Mouse (Mus musculus) midbrain, embryonic 15.5 days (tissue): ENCODE results near the gene Prss28. TPM values are rescaled to one million over a fixed set of nuclear protein-coding genes. Genes with fewer than 3 reads are reported as not detected.

Experiments
- ATAC-seq: fragments of 200-750 bp; cut with Nextera tagmentation; replicated peaks from 2 replicates; pipeline ENCODE4 v1.8.0; 2017; ENCODE audit warnings: moderate TSS enrichment
- H3K27ac ChIP-seq: fragments of 300-500 bp; sonication (generic); 2 replicates; pipeline ENCODE4 v1.5.1; 2015; ENCODE audit warnings: mild to moderate bottlenecking, inconsistent platforms
- H3K27me3 ChIP-seq: fragments of 300-500 bp; sonication (generic); replicated peaks from 2 replicates; pipeline ENCODE4 v1.6.1; 2015; ENCODE audit warnings: inconsistent platforms
- H3K36me3 ChIP-seq: fragments of 300-500 bp; sonication (generic); replicated peaks from 2 replicates; pipeline ENCODE4 v1.6.1; 2015; ENCODE audit warnings: inconsistent platforms
- H3K4me1 ChIP-seq: fragments of 300-500 bp; sonication (generic); 2 replicates; pipeline ENCODE4 v1.6.1; 2015; ENCODE audit warnings: inconsistent platforms
- H3K4me2 ChIP-seq: fragments of 300-500 bp; sonication (generic); 2 replicates; pipeline ENCODE4 v1.6.1; 2015; ENCODE audit warnings: inconsistent platforms, mild to moderate bottlenecking, moderate library complexity
- H3K4me3 ChIP-seq: fragments of 300-500 bp; sonication (generic); 2 replicates; pipeline ENCODE4 v1.5.1; 2015; ENCODE audit warnings: mild to moderate bottlenecking, inconsistent platforms
- H3K9ac ChIP-seq: fragments of 300-500 bp; sonication (generic); 2 replicates; pipeline ENCODE4 v1.6.1; 2015; ENCODE audit warnings: mild to moderate bottlenecking, inconsistent platforms
- H3K9me3 ChIP-seq: fragments of 300-500 bp; sonication (generic); 2 replicates; pipeline ENCODE4 v1.6.1; 2016; ENCODE audit warnings: inconsistent platforms
- WGBS: fragments of 180-500 bp; shearing (Covaris S2); methylation state at CpG from one replicate; pipeline ENCODE4 v1.1.7; 2015; ENCODE audit warnings: mixed read lengths; 5-methylcytosine and 5-hydroxymethylcytosine counted together
- polyA plus RNA-seq: library from polyadenylated mRNA; unstranded; fragments of >200 nt; fragmentation: Nextera tagmentation; extraction: Ambion mirVana; gene quantifications from 2 replicates; pipeline ENCODE4 v1.2.1, GENCODE M21; 2015

Gene Prss28
- polyA plus RNA-seq, 1 experiment from 2014 or later: not detected

DNA sequence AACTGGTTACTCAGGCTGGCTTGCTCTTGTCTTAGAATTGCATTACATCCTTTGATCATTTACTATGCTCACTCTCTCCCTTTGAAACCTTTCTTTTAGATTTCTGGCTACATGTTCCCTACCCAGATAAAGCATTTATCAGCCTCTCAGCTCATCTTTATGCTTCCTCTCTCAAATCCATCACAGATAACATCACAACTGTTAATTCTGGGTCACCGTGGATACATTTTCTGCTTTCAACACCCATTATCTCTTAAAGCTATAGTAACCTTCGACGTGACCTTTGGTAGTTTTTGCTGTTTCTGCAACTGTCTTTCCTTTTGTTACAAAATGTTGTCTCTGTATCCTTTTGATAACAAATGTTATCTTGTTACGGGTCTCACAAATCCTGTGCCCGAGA lies 15.0 kb upstream of the Prss28 start:
- H3K4me1 ChIP-seq: no peaks in the 10 kb centered on the region
- H3K4me3 ChIP-seq: no peak overlapping the region
- no peaks in the 10 kb centered on the region for H3K36me3 ChIP-seq
- ATAC-seq: no peak
- H3K27me3 ChIP-seq: no peaks in the 10 kb centered on the region
- H3K9me3 ChIP-seq: no peaks in the 10 kb centered on the region
- no peak overlapping the region for H3K4me2 ChIP-seq
- no peak overlapping the region for H3K27ac ChIP-seq
- WGBS: 84% methylated on average over 5 of the region's 5 CpGs
- H3K9ac ChIP-seq: no peak overlapping the region

DNA sequence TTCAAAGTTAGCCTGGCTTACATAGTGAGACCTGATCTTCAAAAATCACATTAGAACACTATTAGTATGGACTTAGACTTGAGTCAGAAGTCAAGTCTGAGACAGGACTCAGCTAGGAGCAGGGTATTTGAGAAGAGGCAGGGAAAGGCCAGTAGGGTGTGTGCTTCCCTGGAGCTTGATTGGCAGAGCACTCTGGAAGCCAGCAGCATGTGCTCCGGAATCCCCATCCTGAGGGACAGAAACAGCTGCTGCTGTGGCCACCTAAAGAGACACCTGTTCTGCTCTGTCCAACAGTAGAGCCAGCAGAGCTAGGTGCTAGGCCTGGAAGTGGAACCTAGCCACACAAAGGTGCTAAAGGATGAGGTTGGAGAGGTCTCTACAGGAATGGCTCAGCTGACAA lies 14.3 kb upstream of the Prss28 start:
- no peaks in the 10 kb centered on the region for H3K9me3 ChIP-seq
- no peak overlapping the region for H3K9ac ChIP-seq
- no peaks in the 10 kb centered on the region for H3K27me3 ChIP-seq
- no peak overlapping the region for H3K27ac ChIP-seq
- H3K4me3 ChIP-seq: no peak overlapping the region
- no peak for ATAC-seq
- no peaks in the 10 kb centered on the region for H3K36me3 ChIP-seq
- H3K4me1 ChIP-seq: no peaks in the 10 kb centered on the region
- 54% methylated on average over 1 of the region's 1 CpGs for WGBS
- no peak overlapping the region for H3K4me2 ChIP-seq

- no peak within 1 kb of the TSS for H3K4me2 ChIP-seq
- no peak for ATAC-seq
- H3K27me3 ChIP-seq: no peaks in the 10 kb centered on the region
- no peaks in the 10 kb centered on the region for H3K4me1 ChIP-seq
- no peak within 1 kb of the TSS for H3K27ac ChIP-seq
- 95% methylated on average over 5 of the region's 5 CpGs for WGBS
- H3K9me3 ChIP-seq: no peaks in the 10 kb centered on the region
- no peak within 1 kb of the TSS for H3K4me3 ChIP-seq
- no peak within 1 kb of the TSS for H3K9ac ChIP-seq
- no peaks in the 10 kb centered on the region for H3K36me3 ChIP-seq
Measured at GRCm38 (mm10) chr17:25298094-25298493, 10.4 kb upstream of the Prss28 start, which contains the start of gene Prss34. Prss34 (plus strand) TSS chr17:25298394.

GRCm38 (mm10) chr17:25318354-25318753 lies 9.9 kb downstream of the Prss28 start, which contains the start of gene Prss29:
Prss29 (plus strand) TSS chr17:25318654.
- ATAC-seq: no peak
- 80% methylated on average over 5 of the region's 5 CpGs for WGBS
- no peak within 1 kb of the TSS for H3K9ac ChIP-seq

DNA sequence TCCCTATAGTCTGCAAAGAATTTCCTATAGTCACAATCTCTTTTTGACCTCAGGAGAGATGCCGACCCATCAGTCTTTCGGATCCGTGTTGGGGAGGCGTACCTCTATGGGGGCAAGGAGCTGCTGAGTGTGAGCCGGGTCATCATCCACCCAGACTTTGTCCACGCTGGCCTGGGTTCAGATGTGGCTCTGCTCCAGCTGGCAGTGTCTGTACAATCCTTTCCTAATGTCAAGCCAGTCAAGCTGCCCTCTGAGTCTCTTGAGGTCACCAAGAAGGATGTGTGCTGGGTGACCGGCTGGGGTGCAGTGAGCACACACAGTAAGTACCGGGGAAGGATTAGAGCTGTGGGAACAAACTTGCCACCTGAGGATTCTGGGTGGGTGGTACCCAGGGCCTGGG lies 12.4 kb downstream of the Prss28 start:
- H3K4me3 ChIP-seq: no peak overlapping the region
- H3K9ac ChIP-seq: no peak overlapping the region
- H3K4me2 ChIP-seq: no peak overlapping the region
- H3K36me3 ChIP-seq: no peaks in the 10 kb centered on the region
- WGBS: 88% methylated on average over 8 of the region's 8 CpGs
- H3K27ac ChIP-seq: no peak overlapping the region
- H3K9me3 ChIP-seq: no peaks in the 10 kb centered on the region
- no peaks in the 10 kb centered on the region for H3K4me1 ChIP-seq
- H3K27me3 ChIP-seq: no peaks in the 10 kb centered on the region
- ATAC-seq: no peak

More at GRCm38 (mm10) chr17:25318354-25318753, 9.9 kb downstream of the Prss28 start, which contains the start of gene Prss29:
- H3K4me3 ChIP-seq: no peak within 1 kb of the TSS
- no peaks in the 10 kb centered on the region for H3K9me3 ChIP-seq
- H3K27me3 ChIP-seq: no peaks in the 10 kb centered on the region
- H3K36me3 ChIP-seq: no peaks in the 10 kb centered on the region
- H3K4me1 ChIP-seq: no peaks in the 10 kb centered on the region
- H3K4me2 ChIP-seq: no peak within 1 kb of the TSS
- no peak within 1 kb of the TSS for H3K27ac ChIP-seq

- no peak overlapping the region for H3K4me3 ChIP-seq
- H3K27me3 ChIP-seq: no peaks in the 10 kb centered on the region
- no peak overlapping the region for H3K27ac ChIP-seq
- ATAC-seq: no peak
- H3K9me3 ChIP-seq: no peaks in the 10 kb centered on the region
- no peak overlapping the region for H3K9ac ChIP-seq
- H3K36me3 ChIP-seq: no peaks in the 10 kb centered on the region
- no peaks in the 10 kb centered on the region for H3K4me1 ChIP-seq
- 18% methylated on average over 2 of the region's 2 CpGs for WGBS
- H3K4me2 ChIP-seq: no peak overlapping the region
Measured at GRCm38 (mm10) chr17:25322930-25323329, 14.5 kb downstream of the Prss28 start.

DNA sequence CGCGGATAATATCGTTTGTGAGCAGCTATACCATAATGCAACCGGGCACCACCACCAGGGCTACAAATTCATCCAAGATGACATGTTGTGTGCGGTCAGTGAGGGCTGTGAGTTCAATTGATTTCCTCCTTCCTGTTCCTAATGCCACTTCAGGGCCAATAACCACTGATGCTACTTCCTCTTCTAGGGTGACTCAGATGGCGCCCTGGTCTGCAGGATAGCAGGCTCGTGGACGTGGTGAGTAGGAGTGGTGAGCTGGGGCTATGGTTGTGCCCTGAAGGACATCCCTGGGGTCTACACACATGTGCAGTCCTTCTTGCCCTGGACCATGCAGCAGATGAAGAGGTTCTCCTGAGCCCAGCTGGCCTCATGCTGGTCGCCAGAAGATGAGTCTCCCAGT lies 23.9 kb downstream of the Prss28 start:
- Histone ChIP-seq H3K4me1 (no peaks in the 10 kb centered on the region), H3K9me3 (no peaks in the 10 kb centered on the region), H3K27me3 (0 out of 2 replicates have a peak, but pooled peaks cover 2% of the 10 kb centered on the region), H3K9ac (no peak overlapping the region), H3K4me3 (no peak overlapping the region), H3K4me2 (no peak overlapping the region), H3K36me3 (no peaks in the 10 kb centered on the region), H3K27ac (no peak overlapping the region)
- no peak for ATAC-seq
- WGBS: 80% methylated on average over 9 of the region's 9 CpGs

DNA sequence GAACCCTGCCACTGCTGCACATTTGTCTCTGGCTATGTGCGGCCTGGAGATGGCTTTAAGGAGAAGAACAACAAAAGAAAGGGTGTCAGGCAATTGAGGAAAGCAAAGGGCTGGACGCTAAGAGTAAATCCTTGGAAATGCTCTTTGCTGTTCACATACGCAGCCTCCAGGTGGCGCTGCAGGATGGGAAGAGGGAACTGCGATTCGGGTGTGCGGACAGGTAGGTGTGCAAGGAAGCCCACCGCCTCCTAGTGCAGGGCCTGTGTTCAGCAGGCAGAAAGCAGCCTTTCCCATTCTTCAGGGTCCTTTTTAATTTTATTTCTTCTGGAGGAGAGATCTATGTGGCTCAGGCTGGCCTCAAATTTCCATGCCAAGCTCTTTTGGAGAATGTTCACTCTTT lies 25.5 kb downstream of the Prss28 start:
- Histone ChIP-seq H3K4me1 (no peaks in the 10 kb centered on the region), H3K4me3 (no peak overlapping the region), H3K9ac (no peak overlapping the region), H3K4me2 (no peak overlapping the region), H3K27me3 (0 out of 2 replicates have a peak, but pooled peaks cover 2% of the 10 kb centered on the region), H3K36me3 (no peaks in the 10 kb centered on the region), H3K9me3 (no peaks in the 10 kb centered on the region), H3K27ac (no peak overlapping the region)
- WGBS: 0% methylated on average over 8 of the region's 8 CpGs
- no peak for ATAC-seq

GRCm38 (mm10) chr17:25338218-25338617 lies 29.8 kb downstream of the Prss28 start:
- 85% methylated on average over 4 of the region's 4 CpGs for WGBS
- no peak for ATAC-seq

DNA sequence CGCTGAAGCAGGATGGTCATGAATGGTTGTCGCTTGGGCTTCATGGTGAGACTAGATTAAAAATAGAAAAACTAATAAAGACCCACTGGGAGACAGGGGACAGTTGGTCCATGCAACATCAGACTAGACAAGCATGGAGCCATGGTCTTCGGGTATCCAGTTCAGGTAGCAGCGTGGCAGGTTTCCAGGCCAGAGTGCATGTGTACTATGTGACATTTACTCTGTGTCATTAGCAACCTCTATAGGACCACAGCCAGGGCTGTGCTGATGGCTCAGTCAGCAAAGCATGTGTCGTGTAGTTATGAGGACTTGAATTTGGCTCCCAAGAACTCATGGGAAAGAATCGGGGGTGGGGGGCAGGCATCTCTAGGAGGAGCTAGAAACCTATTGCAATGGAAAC lies 31.6 kb downstream of the Prss28 start:
- Histone ChIP-seq H3K27ac (no peak overlapping the region), H3K9me3 (no peaks in the 10 kb centered on the region), H3K9ac (no peak overlapping the region), H3K36me3 (no peaks in the 10 kb centered on the region), H3K4me3 (no peak overlapping the region), H3K27me3 (no peaks in the 10 kb centered on the region), H3K4me2 (no peak overlapping the region), H3K4me1 (no peaks in the 10 kb centered on the region)
- 84% methylated on average over 6 of the region's 6 CpGs for WGBS
- no peak for ATAC-seq

More at GRCm38 (mm10) chr17:25338218-25338617, 29.8 kb downstream of the Prss28 start:
- Histone ChIP-seq H3K9ac (no peak overlapping the region), H3K27me3 (no peaks in the 10 kb centered on the region), H3K9me3 (no peaks in the 10 kb centered on the region), H3K27ac (no peak overlapping the region), H3K4me3 (no peak overlapping the region), H3K4me2 (no peak overlapping the region), H3K36me3 (no peaks in the 10 kb centered on the region), H3K4me1 (no peaks in the 10 kb centered on the region)

- Histone ChIP-seq H3K27ac (no peak overlapping the region), H3K9me3 (no peaks in the 10 kb centered on the region), H3K4me2 (no peak overlapping the region), H3K4me3 (no peak overlapping the region), H3K36me3 (no peaks in the 10 kb centered on the region), H3K9ac (no peak overlapping the region), H3K27me3 (no peaks in the 10 kb centered on the region), H3K4me1 (no peaks in the 10 kb centered on the region)
- WGBS: 63% methylated on average over 3 of the region's 3 CpGs
- no peak for ATAC-seq
Measured at GRCm38 (mm10) chr17:25341490-25341889, 33.0 kb downstream of the Prss28 start.

DNA sequence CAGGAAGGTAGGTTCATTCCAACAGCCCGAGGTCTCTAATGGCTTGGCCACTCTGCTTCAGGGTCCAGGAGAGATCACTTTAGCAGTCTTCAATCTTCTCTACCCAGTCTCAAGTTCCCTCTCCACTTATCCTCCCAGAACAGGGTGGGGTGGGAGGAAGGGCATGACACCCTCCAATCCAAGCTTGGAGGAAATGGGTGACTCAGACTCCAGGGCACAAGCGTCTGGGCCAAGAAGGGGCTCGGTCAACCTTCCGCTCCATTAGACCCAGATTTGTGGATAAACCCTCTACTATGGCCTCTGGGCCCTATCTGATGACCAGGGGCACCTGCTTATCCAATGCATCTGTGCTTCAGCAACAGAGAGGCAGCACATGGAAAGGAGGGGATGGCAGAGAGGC lies 37.0 kb downstream of the Prss28 start, which contains the start of gene Tpsab1:
Gene Tpsab1, minus strand, starts transcription at position 101 of the 400 bp plus-strand sequence.
- no peak within 1 kb of the TSS for H3K4me2 ChIP-seq
- H3K9ac ChIP-seq: no peak within 1 kb of the TSS
- ATAC-seq: no peak
- no peak within 1 kb of the TSS for H3K4me3 ChIP-seq
- no peaks in the 10 kb centered on the region for H3K27me3 ChIP-seq
- H3K36me3 ChIP-seq: no peaks in the 10 kb centered on the region
- no peaks in the 10 kb centered on the region for H3K9me3 ChIP-seq
- H3K4me1 ChIP-seq: no peaks in the 10 kb centered on the region
- WGBS: 91% methylated on average over 4 of the region's 4 CpGs
- no peak within 1 kb of the TSS for H3K27ac ChIP-seq

GRCm38 (mm10) chr17:25361291-25361690 lies 52.8 kb downstream of the Prss28 start:
- Histone ChIP-seq H3K27me3 (no peaks in the 10 kb centered on the region; the same call in 1 of the 2 replicates), H3K9ac (no peak overlapping the region), H3K4me1 (no peaks in the 10 kb centered on the region), H3K4me2 (no peak overlapping the region), H3K27ac (no peak overlapping the region), H3K4me3 (no peak overlapping the region), H3K36me3 (no peaks in the 10 kb centered on the region), H3K9me3 (no peaks in the 10 kb centered on the region)
- ATAC-seq: no peak
- WGBS: 78% methylated on average over 2 of the region's 2 CpGs
